Mouse (Mus musculus): Measurements from ENCODE around the gene Gse1.

The Gse1 gene

DNA sequence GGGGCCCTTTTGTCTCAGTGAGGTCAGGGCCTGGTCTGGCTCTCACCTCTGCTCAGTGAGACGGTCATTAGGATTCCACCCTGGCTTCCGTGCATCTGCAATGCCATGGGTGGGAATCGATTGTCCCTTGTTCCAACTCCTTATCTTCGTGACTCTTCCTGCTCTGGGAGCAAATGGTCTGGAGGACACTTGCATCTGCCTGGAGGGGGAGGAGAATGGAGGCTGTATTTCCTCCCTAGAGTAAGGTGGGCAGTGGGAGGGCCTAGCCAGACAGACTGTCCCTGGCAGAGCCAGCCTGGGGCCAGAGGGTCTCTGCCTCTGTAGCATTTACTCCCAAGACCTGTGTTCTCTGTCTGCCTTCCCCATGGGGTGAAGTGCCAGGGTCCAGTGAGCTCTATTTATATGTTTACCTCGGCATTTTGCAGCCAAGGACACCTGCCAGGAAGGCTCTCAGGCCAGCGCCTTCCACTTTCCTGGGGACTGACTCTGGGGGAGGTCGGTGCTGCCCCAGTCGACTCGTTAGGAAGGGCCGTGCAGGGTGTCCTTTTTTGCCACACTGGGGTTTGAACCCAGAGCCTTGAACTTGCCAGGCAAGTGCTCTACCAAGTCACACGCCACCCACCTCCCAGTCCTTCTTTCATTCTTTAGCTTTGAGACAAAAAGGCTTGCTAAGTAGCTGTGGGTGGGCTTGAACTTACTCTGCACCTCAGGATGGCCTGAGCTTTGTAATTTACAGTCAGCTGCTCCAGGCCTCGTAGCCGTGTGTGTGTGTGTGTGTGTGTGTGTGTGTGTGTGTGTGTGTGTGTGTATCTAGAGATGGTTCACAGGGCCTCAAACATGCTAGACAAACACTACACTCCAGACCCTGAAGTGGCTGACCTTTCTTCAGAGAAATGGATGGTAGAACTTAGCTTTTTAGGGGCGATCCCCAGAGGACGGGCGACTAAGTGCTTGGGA is 265.5 kb downstream of the Gse1 start:
- no peak for DNase-seq (ENCODE audit: low spot score in 2 of 2)

GRCm38 (mm10) chr8:120494903-120495302 is 266.6 kb downstream of the Gse1 start:
- DNase-seq (ENCODE audit: low spot score in 2 of 2): peak in 1 of 2 experiments; percentile 52

DNA sequence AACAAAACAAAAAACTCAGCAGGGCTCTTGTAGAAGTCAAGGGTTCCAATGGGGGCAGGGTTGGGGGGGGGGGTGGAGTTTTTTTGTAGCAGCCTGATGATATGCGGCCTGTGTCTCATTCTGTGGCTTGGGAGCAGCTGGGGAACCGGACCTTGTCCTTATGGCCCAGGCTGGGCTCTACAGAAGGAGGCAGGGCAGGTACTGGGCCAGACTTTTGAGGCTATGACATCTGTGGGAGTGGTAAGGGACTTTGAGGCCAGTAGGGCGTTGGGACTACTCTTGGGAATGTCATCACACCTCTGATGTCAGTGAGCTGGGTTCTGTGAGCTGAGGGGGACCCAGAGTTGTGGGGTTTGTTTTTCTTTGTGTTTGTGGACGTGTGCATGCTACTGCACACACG is 267.2 kb downstream of the Gse1 start:
- DNase-seq (ENCODE audit: low spot score in 2 of 2): no peak

DNA sequence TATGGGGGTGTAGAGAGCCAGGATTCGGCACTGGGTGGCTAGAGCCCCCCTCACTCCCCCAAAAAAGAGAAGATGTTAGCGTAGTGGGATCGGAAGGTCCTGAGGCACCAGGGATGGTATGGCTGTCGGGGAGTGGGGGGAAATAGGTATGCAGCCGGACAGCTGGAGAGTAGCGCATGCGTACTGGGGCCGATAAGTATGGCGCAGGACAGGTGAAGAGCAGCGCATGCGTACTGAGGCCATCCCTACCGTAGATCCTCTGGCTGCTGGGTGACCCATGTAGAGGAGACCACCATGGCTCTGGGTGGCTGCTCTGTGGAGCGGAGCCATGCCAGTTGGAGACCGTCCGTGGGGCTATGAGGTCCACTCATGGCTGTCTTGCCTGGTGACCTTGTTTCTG is 268.2 kb downstream of the Gse1 start:
- no peak for DNase-seq (ENCODE audit: low spot score in 2 of 2)

GRCm38 (mm10) chr8:120497503-120497946 is 269.3 kb downstream of the Gse1 start:
- no peak for DNase-seq (ENCODE audit: low spot score in 2 of 2)

DNA sequence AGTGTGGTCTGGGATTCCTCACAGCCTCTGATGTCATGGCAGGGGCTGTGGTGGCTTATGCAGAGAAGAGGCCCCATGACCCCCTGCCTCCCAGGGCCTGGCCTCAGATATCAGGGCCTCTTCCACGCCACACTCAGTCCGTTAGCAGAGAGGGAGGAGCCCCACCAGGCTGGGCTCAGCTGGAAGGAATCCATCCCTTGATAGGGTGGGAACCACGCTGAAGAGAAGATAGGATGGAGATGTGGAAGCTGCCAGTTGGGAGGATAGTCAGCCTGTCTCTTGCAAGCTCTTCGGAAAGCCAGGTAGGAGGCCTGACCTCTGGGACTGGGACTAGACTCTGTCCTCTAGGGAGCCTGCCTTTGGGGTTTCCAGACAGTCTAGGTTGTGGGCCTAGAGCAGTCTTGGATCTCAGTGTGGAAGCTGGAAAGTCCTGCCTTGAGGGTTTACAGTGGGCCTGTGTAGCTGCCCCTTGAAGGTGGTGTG is 270.1 kb downstream of the Gse1 start:
- no peak for DNase-seq (ENCODE audit: low spot score in 2 of 2)

GRCm38 (mm10) chr8:120498926-120499605 is 270.8 kb downstream of the Gse1 start:
- DNase-seq (ENCODE audit: low spot score in 2 of 2): no peak

DNA sequence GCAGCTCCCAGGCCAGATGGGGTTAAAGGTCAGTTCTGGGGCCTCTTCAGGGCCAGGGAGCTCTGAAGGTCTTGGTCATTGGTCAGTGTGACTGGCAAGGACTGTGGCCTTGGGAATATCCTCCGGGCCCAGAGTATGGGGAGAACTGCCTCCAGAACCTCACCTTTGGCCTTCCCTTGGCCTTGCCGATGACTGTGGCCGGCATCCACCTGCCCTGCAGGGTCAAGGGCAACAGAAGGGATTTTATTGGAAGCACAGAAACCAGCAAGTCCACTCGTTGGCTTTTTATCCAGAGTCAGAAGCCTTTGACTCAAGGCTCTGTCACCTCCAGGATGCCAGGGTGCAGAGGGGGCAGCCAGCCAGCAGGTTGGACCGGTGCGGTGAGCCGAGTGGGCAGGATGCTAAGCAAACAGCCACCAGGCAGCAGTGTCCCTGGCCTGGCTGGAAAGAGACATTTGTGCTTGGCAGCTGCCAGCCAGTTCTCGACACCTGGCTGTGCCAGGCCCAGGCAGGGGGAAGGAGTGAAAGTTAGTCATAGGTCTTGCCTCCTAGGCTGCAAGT is 272.5 kb downstream of the Gse1 start:
- DNase-seq (ENCODE audit: low spot score in 2 of 2): no peak

DNA sequence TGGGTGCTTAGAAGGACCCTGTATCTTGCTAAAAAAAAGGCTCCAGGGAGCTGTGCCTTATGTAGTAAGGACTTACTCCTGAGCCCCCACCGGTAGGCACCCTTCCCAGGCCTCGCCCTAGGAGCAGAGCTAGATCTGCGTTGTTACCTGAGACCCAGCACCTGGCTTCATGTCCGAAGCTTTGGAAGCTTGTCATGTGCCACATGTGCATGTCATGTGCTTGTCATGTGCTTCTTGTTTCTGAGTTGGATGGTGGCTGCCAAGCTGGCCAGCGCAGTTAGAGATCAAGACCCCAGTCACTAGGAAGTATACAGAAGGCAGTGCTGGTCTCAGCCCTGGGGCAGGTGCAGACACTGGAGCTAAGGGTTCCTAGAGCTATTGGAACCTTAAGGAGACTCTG is 273.2 kb downstream of the Gse1 start:
- DNase-seq (ENCODE audit: low spot score in 2 of 2): no peak

- no peak for DNase-seq (ENCODE audit: low spot score in 2 of 2)
Measured at GRCm38 (mm10) chr8:120502428-120502827, 274.2 kb downstream of the Gse1 start.

GRCm38 (mm10) chr8:120504251-120505081 is 276.2 kb downstream of the Gse1 start:
- DNase-seq (ENCODE audit: low spot score in 2 of 2): no peak

DNA sequence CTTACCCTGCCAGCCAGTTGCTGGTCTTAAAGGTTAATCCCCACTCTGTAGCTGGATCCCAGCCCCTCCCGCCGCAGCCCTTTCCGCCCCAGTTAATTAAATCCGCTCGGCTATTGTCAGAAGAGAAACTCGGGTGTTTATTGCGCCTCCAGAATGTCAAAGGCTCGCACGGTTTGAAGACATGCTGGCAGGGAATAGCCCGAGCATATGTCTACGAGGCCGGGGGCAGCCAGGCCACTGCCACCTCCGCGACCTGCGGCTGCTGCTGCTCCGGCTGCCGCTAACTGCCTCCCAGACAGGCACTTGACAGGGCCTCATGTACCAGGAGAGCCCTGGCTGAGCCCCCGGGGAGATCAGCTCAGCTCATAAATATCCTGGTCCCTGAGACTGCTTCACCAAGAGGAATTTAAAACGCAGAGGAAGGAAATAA is 276.8 kb downstream of the Gse1 start:
- DNase-seq (ENCODE audit: low spot score in 2 of 2): no peak

DNA sequence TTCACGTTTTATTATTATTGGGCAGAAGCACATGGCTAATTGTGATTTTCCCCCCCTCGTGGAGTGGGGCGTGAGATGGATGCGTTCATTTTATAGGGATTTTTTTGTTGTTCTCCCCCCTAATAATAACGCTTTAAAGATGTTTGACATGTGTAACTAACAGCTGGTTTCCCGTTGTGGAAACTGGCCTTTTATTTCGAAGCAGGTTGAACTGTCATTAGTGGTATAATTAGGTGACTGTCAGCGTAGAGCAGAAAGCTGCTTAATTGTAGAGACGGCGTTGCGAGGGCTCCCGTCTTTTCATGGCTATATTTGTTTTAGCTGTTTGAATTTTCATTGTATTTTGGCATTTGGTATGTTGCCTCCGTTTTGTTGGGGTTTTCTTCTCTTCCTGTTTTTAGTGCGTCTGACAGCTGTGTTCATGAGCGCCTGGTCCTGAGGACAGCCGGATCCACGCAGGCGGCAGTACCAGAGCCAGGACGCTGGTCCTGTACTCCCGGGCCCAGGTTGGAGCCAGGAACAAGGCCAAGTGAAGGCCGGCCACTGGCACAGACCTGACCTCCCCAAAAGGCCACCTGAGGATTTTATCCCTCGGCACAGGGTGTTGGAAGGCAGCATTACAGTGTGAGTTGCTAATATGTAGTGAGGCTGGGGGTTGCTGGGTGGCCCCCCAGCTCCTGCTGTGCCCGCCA is 277.5 kb downstream of the Gse1 start:
- no peak for DNase-seq (ENCODE audit: low spot score in 2 of 2)

DNA sequence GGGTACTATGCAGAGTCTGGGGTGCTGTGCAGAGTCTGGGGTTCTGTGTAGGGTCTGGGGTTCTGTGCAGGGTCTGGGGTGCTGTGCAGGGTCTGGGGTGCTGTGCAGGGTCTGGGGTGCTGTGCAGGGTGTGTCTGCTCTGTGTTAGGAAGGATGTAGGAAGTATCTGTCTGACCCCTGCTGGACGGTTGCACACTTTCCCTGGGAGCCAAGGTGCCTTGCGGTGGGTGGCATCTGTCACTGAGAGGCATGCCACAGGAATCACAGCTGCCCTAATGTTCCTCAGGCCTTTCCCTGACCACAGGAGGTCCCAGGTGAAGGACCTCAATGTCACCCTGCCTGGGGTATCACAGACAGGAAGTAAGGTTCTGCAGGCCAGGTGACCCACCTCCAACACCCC is 278.3 kb downstream of the Gse1 start:
- no peak for DNase-seq (ENCODE audit: low spot score in 2 of 2)

GRCm38 (mm10) chr8:120507290-120507689 is 279.0 kb downstream of the Gse1 start:
- no peak for DNase-seq (ENCODE audit: low spot score in 2 of 2)

GRCm38 (mm10) chr8:120509136-120510034 is 281.1 kb downstream of the Gse1 start:
- no peak for DNase-seq (ENCODE audit: low spot score in 2 of 2)

- DNase-seq (ENCODE audit: low spot score in 2 of 2): no peak
Measured at GRCm38 (mm10) chr8:120510035-120510416, 281.8 kb downstream of the Gse1 start.

DNA sequence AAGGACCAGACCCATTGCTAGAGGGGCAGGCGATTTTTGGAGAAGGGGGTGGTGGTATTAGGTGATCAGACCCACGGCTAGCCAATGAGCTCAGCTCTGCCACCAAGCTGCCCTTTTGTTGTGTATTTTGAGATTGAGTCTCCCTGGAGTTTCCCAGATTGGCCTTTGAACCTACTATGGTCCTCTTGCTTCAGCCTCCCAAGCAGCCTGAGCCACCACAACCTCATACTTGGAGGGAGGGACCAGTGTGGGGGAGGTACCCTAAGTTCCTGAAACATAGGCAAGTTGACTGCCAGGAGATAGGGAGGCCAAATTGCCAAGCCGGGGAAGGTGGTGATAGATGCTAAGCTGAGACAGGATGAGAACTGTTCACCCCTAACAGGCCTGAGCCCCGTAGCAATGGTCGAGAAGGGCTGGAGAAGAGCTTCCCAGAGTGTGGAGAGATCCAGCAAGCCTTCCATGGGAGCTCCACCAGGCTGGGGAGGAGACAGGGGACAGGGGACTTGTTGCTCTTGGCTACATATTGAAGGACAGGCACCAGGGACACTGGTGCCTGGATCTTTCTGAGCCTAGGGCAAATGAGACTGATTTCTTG is 282.7 kb downstream of the Gse1 start:
- no peak for DNase-seq (ENCODE audit: low spot score in 2 of 2)

DNA sequence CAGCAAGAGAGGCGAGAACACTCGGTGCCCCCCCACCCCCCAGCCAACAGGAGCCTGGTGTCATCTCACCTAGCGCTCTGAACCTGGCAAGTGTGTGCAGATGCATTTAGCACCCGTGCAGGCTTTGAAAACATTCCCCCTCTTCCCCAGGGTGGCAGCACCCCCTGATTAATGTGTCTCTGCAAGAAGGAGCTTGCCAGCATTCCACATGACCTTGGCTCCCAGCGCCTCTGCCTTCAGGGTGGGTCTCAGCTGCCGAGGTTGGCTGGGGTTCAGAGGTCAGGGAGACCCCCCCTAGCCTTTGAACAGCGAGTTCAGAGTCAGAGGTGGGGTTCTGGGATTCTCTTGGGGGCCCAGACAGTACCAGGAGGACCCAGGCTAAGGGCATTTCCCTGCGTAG is 283.5 kb downstream of the Gse1 start:
- DNase-seq (ENCODE audit: low spot score in 2 of 2): no peak

GRCm38 (mm10) chr8:120512326-120512725 is 284.1 kb downstream of the Gse1 start:
- DNase-seq (ENCODE audit: low spot score in 2 of 2): no peak
